Mouse (Mus musculus) urinary bladder, postnatal 14 days (tissue): Measurements from ENCODE around the gene Zranb1.

ENCODE experiments used
- DNase-seq: peaks from one replicate; pipeline ENCODE4 v3.0.0; 2021; ENCODE audit warnings: low spot score

The Zranb1 gene

DNA sequence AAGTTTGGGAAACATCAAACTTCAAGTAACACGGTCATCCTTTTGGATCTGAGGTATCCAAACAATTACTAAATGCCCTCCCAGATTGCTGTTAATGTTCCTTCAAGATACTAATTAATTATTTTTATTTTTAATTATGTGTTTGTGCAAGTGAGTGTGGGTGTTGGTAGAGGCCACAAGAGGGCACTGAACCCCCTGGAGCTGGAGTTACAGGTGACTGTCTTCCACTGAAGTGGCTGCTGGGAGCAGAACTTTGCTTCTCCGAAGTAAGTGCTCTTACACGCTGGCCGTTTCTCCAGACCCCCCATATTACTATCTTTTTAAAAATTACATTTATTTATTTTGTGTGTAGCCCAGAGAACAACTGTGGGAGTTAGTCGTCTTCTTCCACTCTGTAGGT, 887 bp upstream of the Zranb1 start:
- DNase-seq, result no peak

DNA sequence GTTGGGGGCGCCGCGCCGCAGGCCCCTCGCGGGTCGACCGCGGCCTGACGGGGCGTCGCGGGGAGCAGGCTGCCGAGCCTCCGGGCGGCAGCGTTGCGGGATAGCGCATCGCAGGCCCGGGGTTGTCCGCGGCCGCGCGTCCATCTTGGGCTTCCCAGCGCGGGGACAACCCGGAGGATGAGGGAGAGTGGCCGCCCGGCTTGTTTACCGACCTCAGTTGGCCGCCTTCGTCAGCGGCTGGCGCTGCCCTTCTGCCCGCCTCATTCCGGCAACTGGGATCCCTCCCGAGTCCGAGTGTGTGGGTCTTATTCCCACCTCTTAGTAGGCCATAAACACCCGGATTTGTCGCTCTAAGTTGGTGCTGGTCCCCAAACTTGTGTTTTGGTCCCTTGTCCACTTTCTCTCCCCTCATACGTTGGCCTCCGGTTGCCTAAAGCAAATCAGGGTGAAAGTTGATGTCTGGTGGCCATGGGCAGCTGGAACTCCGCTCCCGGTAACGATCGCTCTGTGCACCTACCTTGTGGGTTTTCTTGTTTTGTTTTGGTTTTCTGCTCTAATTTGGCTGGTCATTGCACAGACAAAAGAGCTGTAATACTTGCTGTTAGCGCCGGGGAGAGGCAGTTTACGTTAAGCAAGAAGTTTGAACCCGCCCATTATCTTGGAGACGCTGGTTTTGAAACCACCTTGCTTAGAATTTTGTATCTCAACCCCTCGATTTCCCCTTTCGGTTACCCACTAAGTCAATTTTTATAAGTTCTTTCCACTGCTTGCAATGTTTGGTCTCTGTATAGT, 814 bp downstream of the Zranb1 start:
- DNase-seq, result peak; percentile 50

DNA sequence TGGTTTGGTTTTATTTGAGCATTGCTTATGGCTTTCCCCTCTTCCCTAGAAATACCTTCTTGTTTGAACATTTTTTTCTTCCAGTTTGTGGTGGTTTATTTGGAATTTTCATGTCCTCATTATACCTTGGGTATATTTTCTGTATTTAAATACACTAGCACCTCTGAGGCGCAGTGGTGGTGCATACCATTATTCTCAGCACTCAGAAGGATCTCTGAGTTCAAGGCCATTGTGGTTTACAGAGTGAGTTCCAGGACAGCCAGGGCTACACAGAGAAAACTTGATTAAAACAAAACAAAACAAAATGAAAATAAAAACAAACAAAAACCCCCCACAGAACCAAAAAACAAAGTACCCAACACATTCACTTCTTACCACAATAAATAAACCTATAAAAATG, 2.4 kb downstream of the Zranb1 start:
- no peak for DNase-seq

DNA sequence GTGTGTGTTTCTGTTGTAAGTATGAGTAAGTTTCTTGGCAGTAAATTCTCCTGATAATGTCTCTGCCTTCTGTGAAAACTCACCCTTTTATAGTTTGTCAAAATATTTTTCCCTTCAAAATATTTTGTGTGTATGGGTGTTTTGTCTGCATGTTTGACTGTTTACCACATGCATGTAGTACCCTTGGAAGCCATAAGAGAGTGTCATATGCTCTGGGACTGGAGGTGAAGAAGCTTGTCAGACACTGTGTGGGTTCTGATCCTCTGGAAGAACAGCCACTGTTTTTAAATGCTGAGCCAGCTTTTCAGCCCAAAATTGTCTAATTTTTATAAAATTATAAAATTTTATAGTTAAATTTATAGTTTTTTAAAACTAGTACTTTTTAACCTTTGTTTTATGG, 3.8 kb downstream of the Zranb1 start:
- no peak for DNase-seq

DNA sequence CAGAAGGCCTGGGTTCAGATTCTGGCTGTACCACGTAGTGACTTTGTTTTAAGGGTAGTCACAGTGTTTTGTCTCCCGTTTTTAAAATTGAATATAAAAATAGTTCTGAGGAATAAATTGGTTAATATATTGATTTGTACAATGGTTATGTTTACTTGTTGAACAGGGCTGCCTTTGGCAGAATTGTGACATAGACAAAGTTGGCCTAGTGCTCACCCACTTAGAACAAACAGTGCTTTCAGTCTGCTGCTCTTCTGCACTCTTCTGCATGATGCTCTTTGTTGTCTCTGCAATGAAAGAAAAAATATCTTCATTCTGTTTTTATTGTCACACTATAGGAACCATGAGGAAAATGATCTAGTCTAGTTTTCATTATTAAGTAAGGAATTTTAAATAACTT, 8.2 kb downstream of the Zranb1 start:
- no peak for DNase-seq

DNA sequence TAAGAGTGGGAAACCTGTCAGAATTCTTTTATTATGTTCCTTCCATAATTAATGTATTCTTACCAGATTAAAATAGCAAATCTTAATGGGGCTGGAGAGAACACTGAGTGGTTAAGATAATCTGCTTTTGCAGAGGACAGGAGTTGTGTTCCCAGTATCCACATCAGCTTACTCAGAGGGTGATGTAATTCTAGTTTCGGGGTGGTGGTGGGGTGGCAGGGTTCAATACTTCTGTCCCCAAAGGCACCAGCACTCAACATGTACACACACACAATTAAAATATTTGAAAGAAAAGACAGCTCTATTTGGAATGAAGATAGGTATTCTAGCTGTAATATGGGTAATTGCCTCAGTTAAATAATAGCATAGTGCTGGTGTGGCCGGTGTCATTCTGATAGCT, 9.6 kb downstream of the Zranb1 start:
- no peak for DNase-seq

DNA sequence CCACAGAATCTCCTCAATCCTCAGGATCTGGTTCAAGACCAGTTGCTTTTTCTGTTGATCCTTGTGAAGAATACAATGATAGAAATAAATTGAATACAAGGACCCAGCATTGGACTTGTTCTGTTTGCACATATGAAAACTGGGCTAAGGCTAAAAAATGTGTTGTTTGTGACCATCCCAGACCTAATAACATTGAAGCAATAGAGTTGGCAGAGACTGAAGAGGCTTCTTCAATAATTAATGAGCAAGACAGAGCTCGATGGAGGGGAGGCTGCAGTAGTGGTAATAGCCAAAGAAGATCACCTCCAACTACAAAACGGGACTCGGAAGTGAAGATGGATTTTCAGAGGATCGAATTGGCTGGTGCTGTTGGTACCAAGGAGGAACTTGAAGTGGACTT, 19.0 kb downstream of the Zranb1 start:
- DNase-seq, result no peak

DNA sequence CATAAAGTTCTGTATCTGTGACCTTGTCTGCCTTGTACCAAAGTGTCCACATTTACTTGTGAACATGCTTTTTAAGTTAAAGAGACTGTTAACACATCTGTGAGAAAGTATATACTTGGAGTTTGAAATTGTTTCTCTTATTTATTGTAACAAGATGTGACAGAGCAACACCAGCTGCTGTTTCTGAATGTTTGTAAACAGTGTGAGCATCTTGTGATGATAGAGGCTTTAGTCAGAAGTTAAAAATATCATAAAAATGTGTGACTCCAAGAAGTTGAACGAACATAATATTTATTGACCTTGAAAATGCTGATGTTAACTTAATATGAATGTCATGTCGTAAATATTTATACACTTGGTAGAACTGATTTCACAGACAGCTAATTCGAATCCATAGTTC, 19.7 kb downstream of the Zranb1 start:
- no peak for DNase-seq

DNA sequence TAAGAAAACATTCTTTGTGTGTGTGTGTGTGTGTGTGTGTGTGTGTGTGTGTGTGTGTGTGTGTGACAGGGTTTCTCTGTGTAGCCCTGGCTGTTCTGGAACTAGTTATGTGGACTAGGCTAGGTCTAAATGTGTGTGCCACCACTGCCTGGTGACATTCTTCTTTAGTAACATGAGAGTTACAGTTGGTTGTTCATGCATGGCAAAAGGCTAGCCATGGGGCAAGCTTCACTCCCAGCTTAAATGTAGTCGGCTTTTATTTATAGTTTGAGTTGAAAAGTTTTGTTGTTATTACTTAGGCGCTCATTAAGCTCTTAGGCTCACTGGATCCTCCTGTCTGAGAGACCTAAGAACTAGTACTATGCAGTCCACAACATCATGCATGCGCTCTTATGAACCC, 33.5 kb downstream of the Zranb1 start:
- DNase-seq, result no peak

DNA sequence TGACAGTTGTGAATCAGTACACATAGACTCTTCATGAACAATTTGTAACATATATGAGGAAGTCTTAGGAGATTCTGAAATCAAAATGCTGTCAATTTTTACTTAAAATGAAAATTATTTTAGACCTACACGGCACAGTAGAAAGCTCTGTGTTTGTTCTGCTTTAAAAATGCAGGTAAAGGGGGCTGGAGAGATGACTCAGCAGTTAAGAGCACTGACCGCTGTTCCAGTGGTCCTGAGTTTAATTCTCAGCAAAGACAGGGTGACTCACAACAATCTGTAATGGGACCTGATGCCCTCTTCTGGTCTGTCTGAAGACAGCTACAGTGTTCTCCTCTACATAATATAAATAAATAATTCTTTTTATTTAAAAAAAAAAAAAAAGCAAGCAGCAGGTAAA, 34.8 kb downstream of the Zranb1 start:
- DNase-seq, result no peak

DNA sequence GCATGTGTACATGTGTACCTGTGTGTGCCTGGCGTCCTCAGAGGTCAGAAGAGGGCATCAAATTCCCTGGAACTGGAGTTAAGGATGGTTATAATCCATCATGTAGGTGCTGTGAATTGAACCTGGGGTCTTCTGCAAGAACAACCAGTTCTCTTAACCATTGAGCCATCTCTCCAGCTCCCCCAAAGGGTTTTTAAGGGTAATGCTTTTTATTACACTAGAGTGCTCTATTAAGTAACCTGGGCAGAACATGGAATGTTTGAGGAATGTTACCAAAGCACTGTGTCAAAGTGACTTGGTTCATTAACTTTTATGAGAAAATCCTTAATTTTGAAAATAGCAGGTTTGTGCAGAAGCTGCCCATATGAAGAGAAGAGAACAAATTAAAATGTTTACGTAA, 41.1 kb downstream of the Zranb1 start:
- no peak for DNase-seq

DNA sequence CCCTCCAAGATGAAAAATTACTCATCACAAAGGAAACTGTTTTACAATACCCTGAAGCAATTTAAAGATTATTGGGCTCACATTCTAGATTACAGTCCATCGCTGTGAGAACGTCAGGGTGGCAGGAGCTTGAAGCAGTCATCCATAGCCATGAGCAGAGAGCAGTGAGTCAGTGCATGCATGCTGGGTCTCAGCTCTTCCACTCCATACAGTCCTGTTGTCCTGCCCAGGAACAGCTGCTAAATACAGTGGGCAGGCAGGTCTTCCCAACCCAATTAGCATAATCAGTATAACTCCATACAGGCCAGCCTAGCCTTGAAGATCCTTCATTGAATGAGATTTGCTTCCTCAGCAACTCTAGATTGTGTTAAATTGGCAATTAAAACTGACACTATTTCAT, 45.1 kb downstream of the Zranb1 start:
- DNase-seq, result no peak

DNA sequence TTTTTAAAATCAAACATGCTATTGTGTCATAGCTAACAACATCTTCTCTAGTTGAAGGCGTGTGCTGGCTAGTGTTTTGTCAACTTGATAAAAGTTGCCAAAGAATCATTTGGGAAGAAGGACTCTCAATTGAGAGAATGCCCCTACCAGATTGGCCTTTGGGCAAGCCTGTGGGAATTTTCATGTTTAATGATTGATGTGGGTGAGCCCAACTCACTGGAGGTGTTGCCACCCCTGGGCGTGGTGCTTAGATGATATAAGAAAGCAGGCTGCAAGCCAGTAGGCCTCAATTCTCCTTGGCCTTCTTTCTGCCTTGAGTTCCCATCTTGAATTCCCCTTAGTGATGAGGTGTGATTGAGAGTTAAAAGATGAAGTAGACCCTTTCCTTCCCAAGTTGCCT, 47.0 kb downstream of the Zranb1 start:
- DNase-seq, result no peak

DNA sequence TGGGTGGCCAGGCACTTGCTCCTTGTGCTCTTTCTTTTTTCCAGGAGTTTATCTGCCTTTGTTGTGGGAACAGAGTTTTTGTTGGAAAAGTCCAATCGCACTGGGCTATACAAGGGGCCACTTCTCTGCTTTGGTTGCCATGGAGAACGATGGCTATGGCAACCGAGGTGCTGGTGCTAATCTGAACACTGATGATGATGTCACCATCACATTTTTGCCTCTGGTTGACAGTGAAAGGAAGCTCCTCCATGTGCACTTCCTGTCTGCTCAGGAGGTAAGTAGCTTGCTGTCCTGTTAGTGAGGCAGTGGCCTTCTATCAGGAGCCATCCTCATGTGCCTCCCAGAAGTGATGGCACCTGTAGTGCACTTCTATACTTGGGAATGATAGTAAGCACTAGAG, 51.7 kb downstream of the Zranb1 start:
- no peak for DNase-seq

DNA sequence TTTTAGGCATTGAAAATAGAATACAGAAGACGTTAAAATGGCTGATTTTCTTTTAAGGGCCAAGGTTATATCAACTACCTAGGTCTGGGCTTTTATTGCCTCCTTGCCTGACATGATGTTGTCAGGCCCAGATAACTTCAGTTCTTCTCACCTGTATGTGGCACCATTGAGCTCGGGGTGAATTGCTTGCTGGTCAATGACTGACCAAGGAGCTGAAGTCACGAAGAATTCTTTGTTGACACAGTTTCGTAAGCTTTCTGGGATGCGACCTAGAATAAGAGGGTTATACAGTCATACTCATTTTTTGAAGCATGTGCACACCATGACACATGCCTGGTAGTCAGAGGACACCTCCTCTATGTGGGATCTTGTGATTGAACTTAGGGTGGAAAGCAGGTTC, 58.9 kb downstream of the Zranb1 start:
- DNase-seq, result no peak

DNA sequence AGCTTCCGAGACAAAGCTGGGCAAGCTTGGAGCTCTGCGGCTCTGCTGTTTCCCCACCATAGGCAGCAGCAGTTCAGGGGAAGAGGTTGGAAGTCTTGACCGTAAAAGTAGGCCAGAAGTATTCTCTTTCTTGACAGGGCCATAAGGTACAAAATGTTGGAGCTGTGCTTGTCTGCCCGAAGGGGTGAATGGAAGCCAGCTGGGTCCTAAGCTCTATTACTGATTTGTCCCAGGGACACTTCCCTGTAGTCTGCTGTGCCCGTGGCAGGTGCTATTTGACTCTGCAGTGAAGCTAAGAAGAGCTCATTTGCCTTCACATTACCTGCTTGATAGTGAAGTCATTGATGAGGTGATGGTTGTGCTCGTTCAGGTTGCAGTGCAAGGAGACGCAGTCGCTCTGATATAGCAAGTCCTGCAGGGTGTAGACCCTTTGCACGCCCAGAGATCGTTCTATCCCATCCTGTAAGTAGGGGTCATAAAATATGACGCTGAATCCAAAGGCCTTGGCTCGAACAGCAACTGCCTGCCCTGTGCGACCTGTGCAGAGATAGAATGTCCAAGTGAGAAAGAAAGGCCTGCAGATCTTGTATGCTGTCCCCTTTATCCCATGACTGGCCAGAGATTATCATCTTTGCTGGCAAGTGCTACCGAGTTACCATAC, 60.4 kb downstream of the Zranb1 start:
- no peak for DNase-seq

DNA sequence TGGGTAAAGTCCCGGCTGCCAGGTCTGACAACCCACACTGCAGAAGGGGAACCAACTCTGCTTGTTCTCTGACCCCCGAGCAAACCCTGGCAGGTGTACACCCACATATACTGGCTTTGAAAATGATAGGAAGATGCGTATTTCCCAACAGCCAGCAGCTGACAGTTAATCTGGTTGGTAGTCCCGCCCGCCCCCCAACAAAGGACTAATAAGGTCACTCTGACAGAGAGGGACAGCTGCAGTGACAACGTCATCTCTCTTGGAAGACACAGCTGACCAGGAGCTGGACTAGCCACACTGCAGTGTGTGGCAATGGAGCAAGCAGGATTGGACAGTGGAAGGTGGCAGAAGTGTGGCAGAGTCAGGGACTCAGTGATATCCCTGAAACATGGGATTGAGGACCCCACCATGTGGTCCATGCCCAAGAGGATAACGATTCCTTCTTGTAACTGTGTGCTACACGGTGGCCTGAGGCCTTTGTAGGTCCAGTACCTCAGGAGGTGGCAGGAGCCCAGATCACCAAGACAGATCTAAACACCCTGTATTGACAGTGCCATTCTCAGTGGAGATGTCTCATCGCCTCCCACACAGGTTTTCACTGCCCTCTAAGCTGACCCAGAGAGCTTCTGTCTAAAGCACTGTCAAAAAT, 62.1 kb downstream of the Zranb1 start:
- no peak for DNase-seq

DNA sequence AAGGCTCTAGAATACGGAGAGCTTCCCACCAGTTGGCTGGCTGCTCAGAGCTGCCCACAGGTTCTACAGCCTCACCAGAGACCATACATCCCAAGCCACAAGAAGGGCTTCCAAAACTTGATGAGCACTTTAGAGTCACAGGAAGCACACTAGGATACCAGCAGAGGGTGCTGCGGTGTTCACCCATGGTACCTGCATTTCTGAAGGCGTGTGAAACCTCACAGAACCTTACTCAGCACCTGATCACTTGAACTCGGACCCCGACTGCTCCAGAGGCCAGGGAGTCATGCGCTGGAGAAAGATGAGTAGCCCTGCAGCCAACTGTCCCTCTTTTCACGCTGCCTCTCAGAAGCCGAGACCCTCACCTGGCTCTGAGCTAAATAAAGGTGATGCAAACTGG, 63.2 kb downstream of the Zranb1 start:
- peak; percentile 3 for DNase-seq

DNA sequence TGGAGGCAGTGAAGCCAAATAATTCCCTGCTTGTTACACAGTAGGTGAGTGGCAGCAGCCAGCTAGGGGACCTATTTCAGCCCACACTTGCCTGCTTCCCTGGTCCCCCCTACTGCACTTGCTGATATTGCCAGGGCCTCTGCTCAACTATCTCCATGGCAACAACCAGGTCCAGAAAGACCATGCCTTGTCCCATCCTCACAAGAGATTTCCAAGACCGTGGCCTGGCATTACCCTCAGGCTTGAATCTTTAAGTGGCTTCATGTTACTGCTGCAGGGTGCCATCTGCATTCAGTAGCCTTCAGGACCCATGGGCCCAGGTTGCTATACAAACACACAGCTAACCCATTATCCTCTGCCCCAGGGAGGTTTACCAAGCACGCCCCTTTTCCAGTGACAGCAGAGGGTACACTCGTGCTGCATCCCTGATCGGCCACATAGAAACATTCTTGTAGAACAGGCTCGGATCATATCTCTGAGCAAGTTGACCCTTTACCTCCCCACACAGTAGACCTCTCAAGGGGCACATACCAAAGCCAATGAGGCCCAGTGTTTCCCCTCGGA, 63.8 kb downstream of the Zranb1 start:
- no peak for DNase-seq

DNA sequence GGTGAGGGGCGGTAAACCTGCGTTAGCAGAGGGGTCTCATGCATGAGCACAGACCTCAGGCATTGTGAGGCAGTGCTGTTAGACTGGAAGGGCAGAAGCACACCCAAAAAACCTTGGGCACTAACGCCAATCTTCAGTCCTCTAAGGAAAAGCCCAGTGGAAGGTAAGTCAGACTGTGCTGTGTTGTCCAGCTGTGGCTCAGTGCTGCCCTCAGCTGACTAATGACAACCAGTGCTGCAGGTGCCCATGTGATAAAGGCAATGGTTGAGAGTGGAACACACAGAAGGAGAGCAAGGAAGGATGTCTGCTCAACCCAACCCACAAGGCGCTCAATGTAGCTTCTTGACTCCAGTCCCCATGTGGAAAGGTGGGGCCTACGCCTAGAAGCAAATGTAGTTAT, 65.4 kb downstream of the Zranb1 start:
- DNase-seq, result peak; percentile 7

DNA sequence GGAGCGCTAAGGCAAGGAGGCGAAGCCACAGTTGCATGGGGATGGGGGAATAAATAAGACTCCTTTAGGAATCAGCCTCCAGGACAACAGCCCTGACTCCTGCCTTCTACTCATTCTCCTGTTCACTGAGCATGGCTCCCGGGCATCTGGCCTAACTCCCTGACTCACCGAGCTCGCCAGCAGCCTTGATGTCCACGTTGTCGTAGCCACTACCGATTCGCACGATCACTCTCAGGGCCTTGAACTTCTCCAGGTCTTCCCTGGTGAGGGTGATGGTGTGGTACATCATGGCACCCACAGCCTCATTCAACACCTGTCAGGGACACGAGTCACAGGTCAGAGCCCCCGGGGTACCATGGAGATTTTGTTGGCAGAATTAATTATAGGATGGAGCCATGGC, 67.7 kb downstream of the Zranb1 start:
- DNase-seq, result no peak

DNA sequence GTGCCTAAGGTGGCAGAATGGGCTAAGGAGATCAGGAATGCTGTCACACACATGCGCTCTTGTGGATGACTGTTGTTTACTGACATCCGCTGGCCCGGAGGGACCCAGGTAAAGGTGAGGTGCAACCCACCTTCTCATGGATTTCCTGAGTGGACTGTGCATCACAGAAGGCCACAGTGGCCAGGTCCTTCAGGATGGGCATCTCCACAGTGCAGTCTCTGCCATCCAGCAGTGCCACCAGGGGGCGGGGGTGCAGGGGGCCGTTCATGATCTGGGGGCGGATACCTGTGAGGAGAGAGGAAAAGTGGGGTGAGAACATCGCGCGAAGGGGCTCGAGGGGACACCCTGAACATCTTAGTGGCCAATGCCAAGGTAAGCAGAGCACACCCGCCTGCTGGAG, 68.1 kb downstream of the Zranb1 start:
- DNase-seq, result no peak

DNA sequence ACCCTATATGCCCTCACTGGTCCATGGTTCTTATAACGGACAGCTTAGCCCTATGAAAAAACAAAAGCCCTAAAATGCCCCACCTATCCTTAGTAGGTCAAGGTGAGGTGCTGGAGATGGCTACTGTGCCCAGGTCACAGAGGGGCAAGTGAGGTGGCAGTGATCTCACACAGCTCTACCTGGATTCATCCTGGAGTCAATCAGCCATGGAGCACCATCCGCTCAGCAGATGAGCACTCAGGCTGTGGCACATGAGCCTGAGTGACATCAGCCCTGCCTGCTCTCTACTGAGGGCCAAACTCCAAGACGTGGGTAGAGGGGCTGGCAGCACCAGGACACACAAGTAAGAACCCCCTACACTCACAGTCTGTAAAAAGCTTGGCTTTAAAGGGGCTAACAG, 70.4 kb downstream of the Zranb1 start:
- DNase-seq, result no peak
